Mouse (Mus musculus): ENCODE data around the gene Ddx52.

- TF ChIP-seq CTCF (IDR thresholded peaks at IDR 0.05) = no peak
- no peak for TF ChIP-seq EP300 (IDR thresholded peaks at IDR 0.05)
Measured at GRCm38 (mm10) chr11:83974561-83975346, 32.9 kb downstream of the Ddx52 start.
